ENCODE assay signal across 8 mouse cellular contexts in genomic region chr1:125525965-125526665, GRCm38 (mm10). TPM values are rescaled to one million over a fixed set of nuclear protein-coding genes. Genes with fewer than 3 reads are reported as not detected.
A peak's percentile ranks its signal among the peaks of the same experiment; 100 is the strongest.
DNase-seq lines count a peak whose midpoint lies in the region; ATAC-seq and TF ChIP-seq lines count a peak whose summit lies in the region.

No protein-coding gene starts in this region.

- dilution Hi-C loops in CH12.LX (cut with MboI; ENCODE audit: extremely low pct_ligation_motif_present, extremely low pct_unique_long_range_greater_than_20kb, low sequenced_read_pairs), result no loop called here

- TF ChIP-seq EP300 in CH12.LX (IDR thresholded peaks at IDR 0.05; ENCODE audit: low read length), result no peak
- peak; percentile 89 for TF ChIP-seq EP300 in lung, postnatal 0 days (IDR thresholded peaks at IDR 0.05)

- intact Hi-C loops in heart, postnatal 36 days (cut with DNase I), result loop anchor here (2.0 to 10.0 kb wide), 2 partner anchors 33 to 139 kb away; no protein-coding TSS in a partner anchor

- ATAC-seq in lung, postnatal 0 days, result peak; percentile 91
- no peak for ATAC-seq in activated CD4-positive, CD25-positive, alpha-beta regulatory T cell, adult 4 months

- no peak for DNase-seq in CH12.LX (ENCODE audit: extremely low read depth)
- DNase-seq in R1 (ENCODE audit: low read depth, low spot score), result peak; percentile 94
- peak; percentile 51 to 52 for DNase-seq in heart, postnatal 36 days
- DNase-seq in lung, postnatal 0 days (ENCODE audit: low spot score), result peak; percentile 90
- DNase-seq in right cerebral cortex, postnatal 4 days, result no peak
- DNase-seq in spleen, postnatal 14 days (ENCODE audit: low spot score in 2 of 2), result no peak
- DNase-seq in ovary, postnatal 10 days (ENCODE audit: low spot score), result no peak

- H3K9ac ChIP-seq in CH12.LX (ENCODE audit: insufficient read depth, low read depth), result no peak overlapping the region
- H3K9ac ChIP-seq in lung, postnatal 0 days (replicated peaks; ENCODE audit: low read depth), result no peak overlapping the region

- no peak for TF ChIP-seq POLR2A in CH12.LX (IDR thresholded peaks at IDR 0.05; ENCODE audit: low read depth, low read length)

- no peaks in the 10 kb centered on the region for H3K27me3 ChIP-seq in CH12.LX (replicated peaks)
- no peaks in the 10 kb centered on the region for H3K27me3 ChIP-seq in lung, postnatal 0 days (replicated peaks; ENCODE audit: insufficient read depth, low read length)

- H3K36me3 ChIP-seq in CH12.LX (replicated peaks in 1 of 2; ENCODE audit: control insufficient read depth in 1 of 2, insufficient read depth in 1 of 2, low read length in 1 of 2), result no peaks in the 10 kb centered on the region
- H3K36me3 ChIP-seq in lung, postnatal 0 days (ENCODE audit: insufficient read depth, low read length), result no peaks in the 10 kb centered on the region

- H3K79me2 ChIP-seq in CH12.LX (replicated peaks; ENCODE audit: control insufficient read depth, extremely low read depth, insufficient read depth, poor library complexity, severe bottlenecking), result no peaks in the 10 kb centered on the region

- in situ Hi-C loops in CH12.LX (cut with MboI; ENCODE audit: low pct_ligation_motif_present, low pct_unique_long_range_greater_than_20kb, low sequenced_read_pairs), result no loop called here

- H3K4me1 ChIP-seq in CH12.LX (ENCODE audit: control insufficient read depth in 1 of 2, insufficient read depth in 2 of 2), result no peaks in the 10 kb centered on the region
- H3K4me1 ChIP-seq in lung, postnatal 0 days (ENCODE audit: insufficient read depth, low read depth, low read length), result no peaks in the 10 kb centered on the region; the same call in 1 of the 2 replicates

- TF ChIP-seq CTCF in CH12.LX (conservative IDR thresholded peaks at IDR 0.05 in 1 of 2, IDR thresholded peaks at IDR 0.05 in 1 of 2; ENCODE audit: low read depth in 2 of 2, low read length in 2 of 2), result no peak
- TF ChIP-seq CTCF in lung, postnatal 0 days (IDR thresholded peaks at IDR 0.05), result no peak

- no peaks in the 10 kb centered on the region for H3K9me3 ChIP-seq in CH12.LX (replicated peaks; ENCODE audit: low read length)
- H3K9me3 ChIP-seq in lung, postnatal 0 days (ENCODE audit: low read length), result no peaks in the 10 kb centered on the region

- peak overlapping the region; percentile 49; the same call in 1 of the 2 replicates for H3K4me2 ChIP-seq in CH12.LX (ENCODE audit: insufficient read depth, low read depth, poor library complexity, severe bottlenecking)
- peak overlapping the region; percentile 5; the same call in 1 of the 2 replicates for H3K4me2 ChIP-seq in lung, postnatal 0 days (replicated peaks; ENCODE audit: low read depth, low read length)

- no peak overlapping the region for H3K27ac ChIP-seq in CH12.LX (ENCODE audit: insufficient read depth, low read depth)
- peak overlapping the region; percentile 60; the same call in 1 of the 2 replicates for H3K27ac ChIP-seq in lung, postnatal 0 days (ENCODE audit: low read length)

- no peak for TF ChIP-seq RAD21 in CH12.LX (IDR thresholded peaks at IDR 0.05; ENCODE audit: low read depth, low read length)

- WGBS in lung, postnatal 0 days, result 28% methylated on average over 7 of the region's 7 CpGs

- H3K4me3 ChIP-seq in CH12.LX (replicated peaks in 1 of 3; ENCODE audit: low read depth in 2 of 3, low read length in 2 of 3, poor library complexity in 1 of 3), result no peak overlapping the region
- no peak overlapping the region for H3K4me3 ChIP-seq in lung, postnatal 0 days (ENCODE audit: low read depth, low read length)

TF ChIP-seq in CH12.LX, 34 proteins besides CTCF, POLR2A, EP300 and RAD21:
- no peak for TF ChIP-seq UBTF (IDR thresholded peaks at IDR 0.05; ENCODE audit: low read depth, low read length)
- TF ChIP-seq GABPA (IDR thresholded peaks at IDR 0.05; ENCODE audit: insufficient replicate concordance, low read depth, low read length), result no peak
- TF ChIP-seq ETS1 (conservative IDR thresholded peaks at IDR 0.05; ENCODE audit: low read depth, low read length), result no peak
- no peak for TF ChIP-seq TBP (conservative IDR thresholded peaks at IDR 0.05; ENCODE audit: low read depth, low read length)

RNA-seq across cellular contexts. Expression of gene Slc35f5, which starts 34.3 kb away (rescaled TPM):
- total RNA-seq in CH12.LX (2012; rRNA removed) (4.7 and 6.0 TPM in 2 replicates), CH12.LX (2014; rRNA removed) (3.5 and 5.8 TPM in 2 replicates)
- polyA plus RNA-seq in CH12.LX (2012; ENCODE audit: insufficient read length, low read depth), result 3.9 and 4.6 TPM in 2 replicates
- total RNA-seq in heart, postnatal 36 days (2021), result 100 to 1,000 TPM; 126 to 146 TPM
- polyA plus RNA-seq in lung, postnatal 0 days (2015; fragmentation: Nextera tagmentation; extraction: Ambion mirVana), result 50.9 and 53.5 TPM in 2 replicates
- under 1 TPM; 0.61 to 0.94 TPM for polyA plus RNA-seq in activated CD4-positive, CD25-positive, alpha-beta regulatory T cell, adult 4 months (2017; shearing (Covaris generic))

Comparison
In these comparisons a context has a peak if more than half of its experiments do, and no peak if none do; other contexts are left out.
1. DNase-seq: peak in R1 (single experiment), heart, postnatal 36 days (2 of 2) and lung, postnatal 0 days (single experiment); none in CH12.LX (single experiment), right cerebral cortex, postnatal 4 days (single experiment), spleen, postnatal 14 days (0 of 2) and ovary, postnatal 10 days (single experiment).